Mouse (Mus musculus): ENCODE measurements around the gene Ephb4. TPM values are rescaled to one million over a fixed set of nuclear protein-coding genes. Genes with fewer than 3 reads are reported as not detected.

The Ephb4 gene
- polyA plus RNA-seq (2015; fragmentation: Nextera tagmentation; extraction: Ambion mirVana): 76.5 and 82.3 TPM in 2 replicates

- H3K4me2 ChIP-seq (replicated peaks): peak within 1 kb of the TSS; percentile 95
- peaks cover 12% of the 10 kb centered on the region for H3K36me3 ChIP-seq
- H3K4me3 ChIP-seq: peak within 1 kb of the TSS; percentile 92
- ATAC-seq (ENCODE audit: low FRiP score, low read depth): peak; percentile 97
- peak within 1 kb of the TSS; percentile 99 for H3K9ac ChIP-seq
- no peaks in the 10 kb centered on the region for H3K9me3 ChIP-seq
- H3K27me3 ChIP-seq: no peaks in the 10 kb centered on the region
- under 1% methylated on average over 32 of the region's 32 CpGs for WGBS
- H3K4me1 ChIP-seq: peaks cover 67% of the 10 kb centered on the region
- H3K27ac ChIP-seq: peak within 1 kb of the TSS; percentile 99
Measured at GRCm38 (mm10) chr5:137349384-137350204, at the start of gene Ephb4. Ephb4 (plus strand) TSS chr5:137350109.

- no peaks in the 10 kb centered on the region for H3K9me3 ChIP-seq
- no peak for ATAC-seq (ENCODE audit: low FRiP score, low read depth)
- H3K9ac ChIP-seq: no peak overlapping the region; the same call in 1 of the 2 replicates
- 88% methylated on average over 19 of the region's 21 CpGs for WGBS
- H3K4me3 ChIP-seq: no peak overlapping the region
- no peaks in the 10 kb centered on the region for H3K27me3 ChIP-seq
- peaks cover 30% of the 10 kb centered on the region for H3K4me1 ChIP-seq
- H3K36me3 ChIP-seq: peaks cover 96% of the 10 kb centered on the region
- no peak overlapping the region for H3K4me2 ChIP-seq (replicated peaks)
- no peak overlapping the region for H3K27ac ChIP-seq
Measured at GRCm38 (mm10) chr5:137301253-137301652, 48.7 kb upstream of the Ephb4 start.

- no peak overlapping the region for H3K4me2 ChIP-seq (replicated peaks)
- 90% methylated on average over 4 of the region's 4 CpGs for WGBS
- H3K4me1 ChIP-seq: peaks cover 41% of the 10 kb centered on the region
- H3K4me3 ChIP-seq: 0 out of 2 replicates have a peak overlapping the region, but pooled peaks have one; percentile 2
- H3K27me3 ChIP-seq: no peaks in the 10 kb centered on the region
- ATAC-seq (ENCODE audit: low FRiP score, low read depth): no peak
- H3K36me3 ChIP-seq: peaks cover 76% of the 10 kb centered on the region
- H3K27ac ChIP-seq: no peak overlapping the region
- H3K9me3 ChIP-seq: 0 out of 2 replicates have a peak, but pooled peaks cover 2% of the 10 kb centered on the region
- H3K9ac ChIP-seq: peak overlapping the region; percentile 53
Measured at GRCm38 (mm10) chr5:137303609-137304008, 46.3 kb upstream of the Ephb4 start.

GRCm38 (mm10) chr5:137304165-137304564, 45.7 kb upstream of the Ephb4 start:
- no peak for ATAC-seq (ENCODE audit: low FRiP score, low read depth)
- Histone ChIP-seq H3K4me1 (peaks cover 41% of the 10 kb centered on the region), H3K36me3 (peaks cover 76% of the 10 kb centered on the region), H3K27ac (no peak overlapping the region), H3K9me3 (0 out of 2 replicates have a peak, but pooled peaks cover 6% of the 10 kb centered on the region), H3K4me3 (0 out of 2 replicates have a peak overlapping the region, but pooled peaks have one; percentile 2), H3K9ac (peak overlapping the region; percentile 53), H3K27me3 (no peaks in the 10 kb centered on the region), H3K4me2 (replicated peaks) (peak overlapping the region; percentile 78; the same call in 1 of the 2 replicates)
- 74% methylated on average over 3 of the region's 3 CpGs for WGBS

- Histone ChIP-seq H3K27me3 (no peaks in the 10 kb centered on the region), H3K9ac (peak overlapping the region; percentile 97), H3K27ac (peak overlapping the region; percentile 28), H3K9me3 (0 out of 2 replicates have a peak, but pooled peaks cover 6% of the 10 kb centered on the region), H3K4me2 (replicated peaks) (peak overlapping the region; percentile 78), H3K4me1 (peaks cover 41% of the 10 kb centered on the region), H3K36me3 (peaks cover 76% of the 10 kb centered on the region), H3K4me3 (peak overlapping the region; percentile 87)
- WGBS: 46% methylated on average over 4 of the region's 4 CpGs
- ATAC-seq (ENCODE audit: low FRiP score, low read depth): no peak
Measured at GRCm38 (mm10) chr5:137304816-137305215, 45.1 kb upstream of the Ephb4 start.

GRCm38 (mm10) chr5:137305822-137306221, 44.1 kb upstream of the Ephb4 start:
- Histone ChIP-seq H3K27ac (no peak overlapping the region), H3K27me3 (no peaks in the 10 kb centered on the region), H3K36me3 (peaks cover 76% of the 10 kb centered on the region), H3K9me3 (0 out of 2 replicates have a peak, but pooled peaks cover 6% of the 10 kb centered on the region), H3K4me1 (peaks cover 41% of the 10 kb centered on the region), H3K4me3 (peak overlapping the region; percentile 87), H3K4me2 (replicated peaks) (peak overlapping the region; percentile 78), H3K9ac (peak overlapping the region; percentile 97)
- ATAC-seq (ENCODE audit: low FRiP score, low read depth): no peak
- WGBS: 40% methylated on average over 3 of the region's 3 CpGs

- Histone ChIP-seq H3K27ac (peak overlapping the region; percentile 94; the same call in 1 of the 2 replicates), H3K4me2 (replicated peaks) (peak overlapping the region; percentile 78), H3K9ac (peak overlapping the region; percentile 97), H3K9me3 (0 out of 2 replicates have a peak, but pooled peaks cover 6% of the 10 kb centered on the region), H3K36me3 (peaks cover 75% of the 10 kb centered on the region), H3K4me3 (peak overlapping the region; percentile 87), H3K4me1 (peaks cover 43% of the 10 kb centered on the region), H3K27me3 (no peaks in the 10 kb centered on the region)
- whole genome bisulfite sequencing: 18% methylated on average over 12 of the region's 12 CpGs
- no peak for ATAC-seq (ENCODE audit: low FRiP score, low read depth)
Measured at GRCm38 (mm10) chr5:137306439-137307005, 43.4 kb upstream of the Ephb4 start.

- Histone ChIP-seq H3K27ac (peak within 1 kb of the TSS; percentile 94), H3K4me2 (replicated peaks) (peak within 1 kb of the TSS; percentile 78), H3K9me3 (0 out of 2 replicates have a peak, but pooled peaks cover 6% of the 10 kb centered on the region), H3K4me3 (peak within 1 kb of the TSS; percentile 87), H3K9ac (peak within 1 kb of the TSS; percentile 97), H3K27me3 (no peaks in the 10 kb centered on the region), H3K4me1 (peaks cover 50% of the 10 kb centered on the region), H3K36me3 (peaks cover 75% of the 10 kb centered on the region)
- 0% methylated on average over 63 of the region's 72 CpGs for WGBS
- ATAC-seq (ENCODE audit: low FRiP score, low read depth): peak; percentile 89
Measured at GRCm38 (mm10) chr5:137307071-137307912, 42.6 kb upstream of the Ephb4 start, which contains the start of gene Srrt. Srrt (minus strand) TSS chr5:137307674.

GRCm38 (mm10) chr5:137308356-137308755, 41.6 kb upstream of the Ephb4 start:
- peak overlapping the region; percentile 97 for H3K9ac ChIP-seq
- peaks cover 60% of the 10 kb centered on the region for H3K4me1 ChIP-seq
- 91% methylated on average over 4 of the region's 4 CpGs for WGBS

GRCm38 (mm10) chr5:137313466-137314192, 36.3 kb upstream of the Ephb4 start:
- Histone ChIP-seq H3K9me3 (0 out of 2 replicates have a peak, but pooled peaks cover 4% of the 10 kb centered on the region), H3K4me1 (peaks cover 37% of the 10 kb centered on the region), H3K4me2 (replicated peaks) (peak overlapping the region; percentile 99), H3K36me3 (peaks cover 60% of the 10 kb centered on the region), H3K27ac (peak overlapping the region; percentile 97), H3K4me3 (peak overlapping the region; percentile 76), H3K27me3 (no peaks in the 10 kb centered on the region), H3K9ac (peak overlapping the region; percentile 96)
- ATAC-seq (ENCODE audit: low FRiP score, low read depth): no peak; the same call in 1 of the 2 replicates
- WGBS: under 1% methylated on average over 22 of the region's 22 CpGs

More at GRCm38 (mm10) chr5:137308356-137308755, 41.6 kb upstream of the Ephb4 start:
- H3K4me2 ChIP-seq (replicated peaks): peak overlapping the region; percentile 78
- no peak for ATAC-seq (ENCODE audit: low FRiP score, low read depth)
- peaks cover 69% of the 10 kb centered on the region for H3K36me3 ChIP-seq
- H3K4me3 ChIP-seq: peak overlapping the region; percentile 87
- H3K27me3 ChIP-seq: no peaks in the 10 kb centered on the region
- H3K9me3 ChIP-seq: 0 out of 2 replicates have a peak, but pooled peaks cover 6% of the 10 kb centered on the region
- peak overlapping the region; percentile 94 for H3K27ac ChIP-seq

Measured in limb, embryonic 13.5 days (tissue).